Mouse (Mus musculus) embryonic facial prominence, embryonic 13.5 days (tissue): Measurements from ENCODE around the gene Camta1. TPM values are rescaled to one million over a fixed set of nuclear protein-coding genes. Genes with fewer than 3 reads are reported as not detected.
A peak's percentile ranks its signal among the peaks of the same experiment; 100 is the strongest.

Source experiments
- ATAC-seq: fragments of 200-750 bp; cut with Nextera tagmentation; 2 replicates; pipeline ENCODE4 v1.8.0; 2017; ENCODE audit warnings: low read depth; ENCODE audit not compliant: insufficient number of reproducible peaks, insufficient read depth, low FRiP score, low TSS enrichment
- H3K27ac ChIP-seq: fragments of 300-500 bp; sonication (generic); 2 replicates; pipeline ENCODE4 v1.5.1; 2015; ENCODE audit warnings: moderate library complexity, mild to moderate bottlenecking, inconsistent platforms
- H3K27me3 ChIP-seq: fragments of 300-500 bp; sonication (generic); 2 replicates; pipeline ENCODE4 v1.6.1; 2015; ENCODE audit warnings: mild to moderate bottlenecking, inconsistent platforms
- H3K36me3 ChIP-seq: fragments of 300-500 bp; sonication (generic); 2 replicates; pipeline ENCODE4 v1.6.1; 2015; ENCODE audit warnings: mild to moderate bottlenecking, inconsistent platforms
- H3K4me1 ChIP-seq: fragments of 300-500 bp; sonication (generic); 2 replicates; pipeline ENCODE4 v1.6.1; 2015; ENCODE audit warnings: inconsistent platforms
- H3K4me2 ChIP-seq: fragments of 300-500 bp; sonication (generic); 2 replicates; pipeline ENCODE4 v1.6.1; 2015; ENCODE audit warnings: moderate library complexity, mild to moderate bottlenecking, inconsistent platforms
- H3K4me3 ChIP-seq: fragments of 300-500 bp; sonication (generic); 2 replicates; pipeline ENCODE4 v1.5.1; 2015; ENCODE audit warnings: mild to moderate bottlenecking, inconsistent platforms
- H3K9ac ChIP-seq: fragments of 300-500 bp; sonication (generic); 2 replicates; pipeline ENCODE4 v1.6.1; 2015; ENCODE audit warnings: mild to moderate bottlenecking, inconsistent platforms
- H3K9me3 ChIP-seq: fragments of 300-500 bp; sonication (generic); 2 replicates; pipeline ENCODE4 v1.6.1; 2016; ENCODE audit warnings: inconsistent platforms
- WGBS: fragments of 180-500 bp; shearing (Covaris S2); methylation state at CpG from one replicate; pipeline ENCODE4 v1.1.7; 2015; ENCODE audit warnings: mixed read lengths; 5-methylcytosine and 5-hydroxymethylcytosine counted together
- polyA plus RNA-seq: library from polyadenylated mRNA; unstranded; fragments of >200 nt; fragmentation: Nextera tagmentation; extraction: Ambion mirVana; gene quantifications from 2 replicates; pipeline ENCODE4 v1.2.1, GENCODE M21; 2015

Gene Camta1
- polyA plus RNA-seq, 1 experiment from 2014 or later = 106 TPM

DNA sequence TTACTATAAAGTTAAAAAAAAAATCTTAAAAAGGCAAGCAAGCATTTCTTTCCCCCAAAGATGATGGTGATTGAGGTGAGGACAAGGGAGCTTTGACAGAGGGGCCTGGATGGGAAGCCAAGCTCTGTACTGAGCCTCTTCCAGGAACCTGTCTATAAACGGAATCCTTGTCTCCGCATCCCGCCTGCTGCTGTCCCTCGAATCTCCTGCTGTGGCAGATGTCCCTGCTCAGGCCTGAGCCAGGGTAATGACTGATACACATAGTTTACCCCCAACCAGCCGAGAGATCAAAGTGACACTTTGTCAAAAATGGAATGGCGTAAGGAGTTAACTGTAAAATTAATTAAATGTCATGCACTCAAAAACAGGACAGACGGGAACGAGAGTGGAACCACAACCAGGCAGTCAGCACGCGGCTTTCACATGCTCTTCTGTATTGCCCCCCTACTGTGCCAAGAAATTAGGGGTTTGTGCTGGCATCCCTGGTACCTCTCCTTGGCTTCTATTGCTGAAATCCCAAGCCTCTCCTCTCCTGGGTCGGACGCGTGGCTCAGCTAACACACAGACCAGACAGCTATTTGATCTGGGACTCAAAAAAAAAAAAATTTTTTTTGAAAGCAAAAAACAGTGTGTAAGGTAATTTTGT is 37.0 kb upstream of the Camta1 start:
- Histone ChIP-seq H3K4me2 (no peak overlapping the region), H3K9ac (no peak overlapping the region), H3K27me3 (peaks cover 9% of the 10 kb centered on the region), H3K36me3 (no peaks in the 10 kb centered on the region), H3K4me1 (no peaks in the 10 kb centered on the region), H3K27ac (no peak overlapping the region), H3K4me3 (no peak overlapping the region), H3K9me3 (peaks cover 10% of the 10 kb centered on the region)
- 33% methylated on average over 13 of the region's 13 CpGs for WGBS
- no peak for ATAC-seq

DNA sequence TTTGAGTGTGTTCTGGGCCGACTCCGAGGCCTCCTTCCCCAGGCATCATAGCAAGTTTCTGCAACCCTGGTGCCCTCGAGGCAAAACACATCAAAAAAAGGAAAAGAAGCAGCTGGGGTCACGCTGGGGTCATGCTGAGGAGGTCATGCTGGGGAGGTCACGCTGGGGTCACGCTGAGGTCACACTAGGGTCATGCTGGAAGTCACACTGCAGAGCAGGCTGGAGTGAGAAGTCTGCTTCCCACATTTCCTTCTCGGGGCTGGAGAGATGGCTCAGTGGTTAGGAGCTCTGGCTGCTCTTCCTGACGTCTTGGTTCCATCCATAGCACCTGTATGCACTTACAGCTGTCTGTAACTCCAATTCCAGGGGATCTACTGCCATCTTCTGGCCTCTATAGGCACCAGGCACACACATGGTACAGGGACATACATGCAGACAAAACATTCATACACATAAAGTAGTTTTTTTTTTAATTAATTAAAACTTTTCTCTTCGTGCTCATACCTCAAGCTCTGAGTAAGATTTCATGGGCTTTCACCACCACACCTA is 35.5 kb upstream of the Camta1 start:
- no peak for ATAC-seq
- no peaks in the 10 kb centered on the region for H3K4me1 ChIP-seq
- H3K27ac ChIP-seq = no peak overlapping the region
- no peak overlapping the region for H3K4me2 ChIP-seq
- no peak overlapping the region for H3K9ac ChIP-seq
- H3K27me3 ChIP-seq = no peaks in the 10 kb centered on the region; the same call in 1 of the 2 replicates
- H3K36me3 ChIP-seq = no peaks in the 10 kb centered on the region
- WGBS = 58% methylated on average over 9 of the region's 9 CpGs
- no peak overlapping the region for H3K4me3 ChIP-seq
- peaks cover 10% of the 10 kb centered on the region for H3K9me3 ChIP-seq

DNA sequence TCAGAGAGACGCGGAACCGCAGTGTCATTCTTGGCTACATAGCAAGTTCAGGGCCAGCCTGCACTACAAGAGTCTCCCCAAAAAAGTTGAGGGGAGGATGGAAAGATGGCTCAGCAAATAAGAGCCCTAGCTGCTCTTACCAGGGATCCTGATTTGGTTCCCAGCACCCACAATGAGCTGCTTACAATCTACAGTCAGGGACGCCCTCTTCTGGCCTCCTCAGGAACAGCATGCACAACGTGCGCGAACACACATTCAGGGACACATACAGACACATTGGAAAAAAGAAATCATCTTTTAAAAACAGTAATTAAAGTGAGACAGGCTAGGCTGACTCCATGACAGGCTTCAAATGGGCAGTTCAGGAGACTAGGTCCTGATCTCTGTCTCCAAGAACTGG is 33.9 kb upstream of the Camta1 start:
- Histone ChIP-seq H3K4me3 (no peak overlapping the region), H3K27ac (no peak overlapping the region)
- ATAC-seq = no peak

DNA sequence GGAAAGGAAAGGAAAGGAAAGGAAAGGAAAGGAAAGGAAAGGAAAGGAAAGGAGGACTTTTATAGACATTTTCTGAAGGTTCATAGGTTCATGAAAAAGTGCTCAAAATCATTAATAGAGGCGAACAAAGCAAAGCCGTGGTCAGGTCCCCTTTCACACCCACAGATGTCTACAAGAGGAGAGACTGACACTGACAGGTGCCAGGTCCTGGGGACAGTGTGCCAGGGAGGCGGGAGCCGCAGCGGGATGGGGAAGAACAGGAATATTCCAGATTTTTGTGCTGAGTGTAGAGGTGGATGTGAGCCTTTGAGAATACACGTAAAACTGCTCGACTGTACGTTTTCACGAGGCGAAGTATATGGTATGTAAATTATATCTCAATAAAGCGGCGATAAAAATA is 33.2 kb upstream of the Camta1 start:
- Histone ChIP-seq H3K27me3 (no peaks in the 10 kb centered on the region; the same call in 1 of the 2 replicates), H3K4me2 (no peak overlapping the region), H3K36me3 (no peaks in the 10 kb centered on the region), H3K9me3 (peaks cover 8% of the 10 kb centered on the region), H3K4me1 (no peaks in the 10 kb centered on the region), H3K9ac (no peak overlapping the region), H3K4me3 (no peak overlapping the region), H3K27ac (no peak overlapping the region)
- 92% methylated on average over 12 of the region's 12 CpGs for WGBS
- no peak for ATAC-seq

More for the DNA sequence above, 33.9 kb upstream of the Camta1 start:
- no peaks in the 10 kb centered on the region for H3K36me3 ChIP-seq
- no peaks in the 10 kb centered on the region; the same call in 1 of the 2 replicates for H3K27me3 ChIP-seq
- 85% methylated on average over 7 of the region's 7 CpGs for WGBS
- peaks cover 10% of the 10 kb centered on the region for H3K9me3 ChIP-seq
- H3K9ac ChIP-seq = no peak overlapping the region
- H3K4me2 ChIP-seq = no peak overlapping the region
- no peaks in the 10 kb centered on the region for H3K4me1 ChIP-seq

DNA sequence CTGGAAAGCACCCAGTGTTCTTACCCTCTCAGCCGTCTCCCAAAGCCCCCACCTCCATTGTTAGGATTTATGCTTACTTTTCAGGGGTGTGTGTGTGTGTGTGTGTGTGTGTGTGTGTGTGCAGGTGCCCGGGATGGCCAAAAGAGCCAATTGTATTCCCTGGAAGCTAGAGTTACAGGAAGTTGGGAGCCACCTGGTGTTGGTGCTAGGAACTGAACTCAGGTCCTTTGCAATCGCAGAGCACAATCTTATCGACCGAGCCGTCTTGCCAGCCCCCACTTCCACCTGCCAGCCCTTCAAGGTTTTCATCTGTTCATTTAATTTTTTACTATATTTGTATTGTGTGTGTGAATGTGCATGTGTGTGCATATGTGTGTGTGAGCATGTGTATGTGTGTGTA is 31.6 kb upstream of the Camta1 start:
- Histone ChIP-seq H3K9ac (no peak overlapping the region), H3K4me1 (no peaks in the 10 kb centered on the region), H3K27ac (no peak overlapping the region), H3K4me2 (no peak overlapping the region), H3K36me3 (no peaks in the 10 kb centered on the region), H3K9me3 (peaks cover 5% of the 10 kb centered on the region; the same call in 1 of the 2 replicates), H3K27me3 (no peaks in the 10 kb centered on the region; the same call in 1 of the 2 replicates), H3K4me3 (no peak overlapping the region)
- 70% methylated on average over 6 of the region's 6 CpGs for WGBS
- no peak for ATAC-seq

DNA sequence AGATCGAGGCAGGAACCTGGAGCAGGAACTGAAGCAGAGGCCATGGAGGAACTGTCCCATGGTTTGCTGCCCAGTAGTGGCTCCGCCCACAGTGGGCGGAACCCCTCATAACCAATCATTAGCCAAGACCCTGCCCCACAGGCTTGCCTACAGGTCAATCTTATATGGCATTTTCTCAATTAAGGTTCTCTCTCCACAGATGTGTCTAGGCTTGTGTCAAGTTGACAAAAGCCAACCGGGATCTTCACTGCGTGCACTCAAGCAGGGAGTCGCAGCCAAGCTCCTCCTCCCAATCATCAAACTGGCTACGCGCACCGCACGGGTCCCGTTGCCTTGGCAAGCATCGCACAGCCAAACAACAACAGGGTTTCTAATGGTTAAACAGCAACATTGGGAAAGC is 19.9 kb upstream of the Camta1 start:
- no peak overlapping the region for H3K27ac ChIP-seq
- H3K4me1 ChIP-seq = no peaks in the 10 kb centered on the region
- no peak for ATAC-seq
- WGBS = 91% methylated on average over 12 of the region's 12 CpGs
- H3K27me3 ChIP-seq = peaks cover 10% of the 10 kb centered on the region; the same call in 1 of the 2 replicates
- H3K4me2 ChIP-seq = no peak overlapping the region
- H3K9ac ChIP-seq = no peak overlapping the region
- no peaks in the 10 kb centered on the region for H3K36me3 ChIP-seq
- H3K4me3 ChIP-seq = no peak overlapping the region
- H3K9me3 ChIP-seq = no peaks in the 10 kb centered on the region

DNA sequence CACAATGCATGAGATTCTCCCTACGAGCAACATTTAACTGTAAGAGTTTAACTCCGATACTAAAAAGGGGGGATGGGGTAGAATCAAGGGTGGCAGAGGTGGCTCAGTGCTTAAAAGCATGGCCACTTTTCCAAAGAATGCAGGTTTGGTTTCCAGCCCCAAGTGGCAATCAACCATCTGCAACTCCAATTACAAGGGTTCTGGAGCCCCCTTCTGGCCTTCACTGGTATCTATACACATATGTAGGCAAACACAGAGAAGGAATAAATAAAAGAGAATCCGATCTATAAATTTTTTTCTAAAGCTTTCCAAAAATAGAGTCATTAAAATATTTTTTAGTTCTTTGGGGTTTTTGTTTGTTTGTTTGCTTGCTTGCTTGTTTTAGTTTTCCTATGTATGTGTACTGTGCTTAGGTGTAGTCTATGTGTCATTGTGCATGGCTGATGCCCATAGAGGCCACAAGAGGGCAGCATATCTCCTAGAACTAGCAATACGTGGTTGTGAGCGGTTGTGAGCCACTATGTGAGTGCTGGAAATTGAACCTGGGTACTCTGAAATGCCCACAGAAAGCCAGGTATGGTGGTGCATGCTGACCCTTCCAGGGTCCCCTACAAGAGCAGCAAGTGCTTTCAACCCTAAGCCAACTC is 18.5 kb upstream of the Camta1 start:
- Histone ChIP-seq H3K4me3 (no peak overlapping the region), H3K9me3 (no peaks in the 10 kb centered on the region), H3K4me2 (no peak overlapping the region), H3K36me3 (no peaks in the 10 kb centered on the region), H3K9ac (no peak overlapping the region), H3K4me1 (no peaks in the 10 kb centered on the region), H3K27ac (no peak overlapping the region), H3K27me3 (peaks cover 18% of the 10 kb centered on the region)
- no peak for ATAC-seq
- WGBS = 75% methylated on average over 5 of the region's 5 CpGs

DNA sequence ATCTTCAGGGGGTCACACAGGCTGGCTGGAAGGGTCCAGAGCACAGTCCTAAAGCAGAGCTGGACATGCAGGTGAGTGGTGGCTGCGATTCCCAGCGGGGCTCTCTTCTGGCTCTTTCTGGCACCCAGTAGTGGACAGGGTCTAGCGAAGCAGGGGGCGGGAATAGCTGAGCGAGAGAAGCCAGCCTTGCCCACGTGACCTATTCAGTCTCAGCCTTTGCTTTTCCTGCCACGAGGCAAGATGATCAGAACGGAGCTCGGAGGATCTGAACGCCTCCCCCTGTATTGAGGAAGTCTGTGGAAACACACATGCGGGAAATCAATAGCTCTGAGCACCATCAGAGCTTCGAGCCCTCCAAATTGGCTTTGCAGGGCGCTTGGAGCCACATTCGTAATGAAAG is 14.7 kb upstream of the Camta1 start:
- peaks cover 22% of the 10 kb centered on the region for H3K27me3 ChIP-seq
- no peak overlapping the region; the same call in 1 of the 2 replicates for H3K4me2 ChIP-seq
- H3K9me3 ChIP-seq = no peaks in the 10 kb centered on the region
- ATAC-seq = no peak
- H3K9ac ChIP-seq = no peak overlapping the region
- H3K4me1 ChIP-seq = no peaks in the 10 kb centered on the region
- no peaks in the 10 kb centered on the region for H3K36me3 ChIP-seq
- 63% methylated on average over 14 of the region's 14 CpGs for WGBS
- no peak overlapping the region for H3K27ac ChIP-seq
- H3K4me3 ChIP-seq = no peak overlapping the region

DNA sequence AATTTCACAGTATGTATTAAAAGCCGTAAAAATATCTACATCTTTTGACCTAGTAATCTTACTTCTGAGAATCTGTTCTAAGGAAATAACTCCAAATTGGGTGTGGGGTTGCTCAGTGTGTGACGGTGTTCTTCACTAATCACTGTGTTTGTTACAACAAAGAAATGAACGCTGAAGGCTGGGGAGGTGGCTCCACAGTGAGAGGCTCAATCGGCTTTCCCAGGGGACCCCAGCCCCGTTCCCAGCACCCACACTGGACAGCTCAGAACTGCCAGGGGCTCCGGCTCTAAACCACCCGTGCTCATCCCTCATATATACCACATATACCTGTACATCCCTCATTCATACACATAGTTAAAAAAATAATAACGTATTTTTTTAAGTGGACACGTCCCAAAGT is 1.8 kb upstream of the Camta1 start:
- Histone ChIP-seq H3K9ac (no peak overlapping the region), H3K36me3 (no peaks in the 10 kb centered on the region), H3K27ac (no peak overlapping the region), H3K9me3 (no peaks in the 10 kb centered on the region), H3K4me1 (peaks cover 27% of the 10 kb centered on the region), H3K27me3 (no peaks in the 10 kb centered on the region), H3K4me3 (0 out of 2 replicates have a peak overlapping the region, but pooled peaks have one; percentile 80), H3K4me2 (peak overlapping the region; percentile 88)
- WGBS = 56% methylated on average over 9 of the region's 9 CpGs
- no peak for ATAC-seq

DNA sequence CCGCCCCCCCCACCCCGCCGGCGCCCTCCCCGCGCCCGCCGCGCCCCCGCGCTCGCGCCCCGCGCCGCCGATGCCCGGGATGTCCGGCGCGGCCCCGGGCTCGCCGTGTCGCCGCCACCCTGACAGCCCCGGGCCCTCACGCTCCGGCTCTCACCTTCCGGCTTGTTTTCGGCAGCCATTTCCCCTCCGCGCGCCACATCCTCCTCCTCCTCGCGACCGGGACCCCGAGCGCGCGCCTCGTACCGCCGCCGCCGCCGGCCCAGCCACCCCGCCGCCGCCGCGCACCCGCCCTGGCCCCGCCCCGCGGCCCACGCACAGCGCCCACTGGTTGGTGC is 238 bp downstream of the Camta1 start:
- Histone ChIP-seq H3K4me1 (peaks cover 28% of the 10 kb centered on the region), H3K4me2 (peak overlapping the region; percentile 90), H3K9ac (peak overlapping the region; percentile 83), H3K27ac (peak overlapping the region; percentile 60), H3K27me3 (no peaks in the 10 kb centered on the region), H3K4me3 (peak overlapping the region; percentile 80), H3K9me3 (no peaks in the 10 kb centered on the region), H3K36me3 (0 out of 2 replicates have a peak, but pooled peaks cover 4% of the 10 kb centered on the region)
- ATAC-seq = no peak
- WGBS = 0% methylated on average over 22 of the region's 58 CpGs

DNA sequence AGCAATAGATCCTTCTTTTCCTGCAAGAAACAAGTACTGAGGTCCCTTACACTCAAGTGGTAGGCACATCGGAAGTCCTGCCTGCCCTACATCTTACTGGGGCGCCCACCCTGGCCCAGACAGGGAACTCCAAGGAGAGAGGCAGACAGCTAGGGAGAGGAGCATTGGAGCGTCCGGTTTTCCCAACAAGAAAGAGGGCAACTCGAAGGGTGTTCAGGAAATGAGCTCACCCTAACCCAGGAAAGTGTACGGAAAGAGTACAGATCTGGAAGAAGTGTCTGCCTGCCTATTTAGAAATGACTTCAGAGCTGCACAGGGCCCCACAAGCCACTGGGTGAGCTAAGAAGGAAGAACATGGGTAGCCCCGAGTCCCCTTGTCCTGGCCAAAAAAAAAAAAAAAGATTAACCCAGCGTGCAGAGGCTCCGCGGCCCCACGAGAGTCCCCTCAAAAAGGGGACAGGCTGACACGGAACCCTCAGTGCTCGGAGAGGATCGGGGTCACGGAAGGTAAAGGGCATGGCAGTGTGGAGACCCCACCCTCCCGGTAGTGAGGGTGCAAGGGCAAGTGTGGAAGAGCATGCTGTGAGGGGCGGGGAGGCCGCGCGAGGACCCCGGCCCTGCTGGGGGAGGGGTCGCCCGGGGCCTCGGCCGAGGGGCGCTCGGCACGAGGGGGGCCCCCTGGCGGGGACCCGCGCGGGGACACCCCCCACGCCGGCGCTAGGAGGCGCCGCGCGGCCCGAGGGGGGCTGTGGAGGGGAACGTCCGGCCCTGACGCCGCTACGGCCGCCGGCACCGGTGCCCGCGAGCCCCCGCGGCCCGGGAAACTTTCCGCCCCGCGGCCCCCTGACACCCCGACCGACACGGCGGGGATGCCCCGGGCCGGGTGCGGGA is 990 bp downstream of the Camta1 start:
- H3K27ac ChIP-seq = peak overlapping the region; percentile 60
- H3K4me2 ChIP-seq = peak overlapping the region; percentile 90
- peaks cover 28% of the 10 kb centered on the region for H3K4me1 ChIP-seq
- WGBS = 2% methylated on average over 49 of the region's 63 CpGs
- peak overlapping the region; percentile 83 for H3K9ac ChIP-seq
- no peak for ATAC-seq
- H3K36me3 ChIP-seq = 0 out of 2 replicates have a peak, but pooled peaks cover 7% of the 10 kb centered on the region
- peak overlapping the region; percentile 80 for H3K4me3 ChIP-seq
- no peaks in the 10 kb centered on the region for H3K9me3 ChIP-seq
- H3K27me3 ChIP-seq = no peaks in the 10 kb centered on the region
